Mouse (Mus musculus) neural tube, embryonic 12.5 days (tissue): ENCODE data around the gene Gm4737. TPM values are rescaled to one million over a fixed set of nuclear protein-coding genes. Genes with fewer than 3 reads are reported as not detected.

Experiments used
- ATAC-seq: fragments of 200-750 bp; cut with Nextera tagmentation; 2 replicates; pipeline ENCODE4 v1.8.0; 2017; ENCODE audit warnings: low read depth, mild to moderate bottlenecking, moderate TSS enrichment, moderate library complexity; ENCODE audit not compliant: low FRiP score
- H3K27ac ChIP-seq: fragments of 300-500 bp; sonication (generic); 2 replicates; pipeline ENCODE4 v1.5.1; 2016
- H3K27me3 ChIP-seq: fragments of 300-500 bp; sonication (generic); replicated peaks from 2 replicates; pipeline ENCODE4 v1.6.1; 2016; ENCODE audit warnings: mild to moderate bottlenecking
- H3K36me3 ChIP-seq: fragments of 300-500 bp; sonication (generic); 2 replicates; pipeline ENCODE4 v1.6.1; 2016; ENCODE audit warnings: mild to moderate bottlenecking
- H3K4me1 ChIP-seq: fragments of 300-500 bp; sonication (generic); 2 replicates; pipeline ENCODE4 v1.6.1; 2016
- H3K4me2 ChIP-seq: fragments of 300-500 bp; sonication (generic); replicated peaks from 2 replicates; pipeline ENCODE4 v1.6.1; 2016; ENCODE audit warnings: mild to moderate bottlenecking
- H3K4me3 ChIP-seq: fragments of 300-500 bp; sonication (generic); 2 replicates; pipeline ENCODE4 v1.5.1; 2016
- H3K9ac ChIP-seq: fragments of 300-500 bp; sonication (generic); 2 replicates; pipeline ENCODE4 v1.6.1; 2016; ENCODE audit warnings: mild to moderate bottlenecking
- H3K9me3 ChIP-seq: fragments of 300-500 bp; sonication (generic); 2 replicates; pipeline ENCODE4 v1.6.1; 2016; ENCODE audit warnings: mild to moderate bottlenecking
- WGBS: fragments of 180-500 bp; shearing (Covaris S2); methylation state at CpG from one replicate; pipeline ENCODE4 v1.1.7; 2016; 5-methylcytosine and 5-hydroxymethylcytosine counted together
- polyA plus RNA-seq: library from polyadenylated mRNA; unstranded; fragments of >200 nt; fragmentation: Nextera tagmentation; extraction: Ambion mirVana; gene quantifications from 2 replicates; pipeline ENCODE4 v1.2.1, GENCODE M21; 2016

The Gm4737 gene
- polyA plus RNA-seq, 1 experiment from 2014 or later: 1.5 TPM

- Histone ChIP-seq H3K4me1 (no peaks in the 10 kb centered on the region), H3K4me2 (no peak within 1 kb of the TSS), H3K27ac (no peak within 1 kb of the TSS), H3K9me3 (no peaks in the 10 kb centered on the region), H3K4me3 (no peak within 1 kb of the TSS), H3K9ac (no peak within 1 kb of the TSS), H3K27me3 (no peaks in the 10 kb centered on the region), H3K36me3 (no peaks in the 10 kb centered on the region)
- no peak for ATAC-seq
- WGBS: 85% methylated on average over 10 of the region's 10 CpGs
Observed at GRCm38 (mm10) chr16:46120020-46120419, 34.9 kb downstream of the Gm4737 start, which contains the start of gene Cd96. TSS of gene Cd96 (minus strand) at chr16:46120251.

GRCm38 (mm10) chr16:46117645-46118044, 37.2 kb downstream of the Gm4737 start:
- Histone ChIP-seq H3K4me3 (no peak overlapping the region), H3K27ac (no peak overlapping the region), H3K36me3 (no peaks in the 10 kb centered on the region), H3K4me1 (no peaks in the 10 kb centered on the region), H3K27me3 (no peaks in the 10 kb centered on the region), H3K4me2 (no peak overlapping the region), H3K9me3 (no peaks in the 10 kb centered on the region), H3K9ac (no peak overlapping the region)
- 91% methylated on average over 3 of the region's 3 CpGs for WGBS
- no peak for ATAC-seq

- Histone ChIP-seq H3K9ac (no peak overlapping the region), H3K4me1 (no peaks in the 10 kb centered on the region), H3K36me3 (no peaks in the 10 kb centered on the region), H3K4me3 (no peak overlapping the region), H3K27ac (no peak overlapping the region), H3K27me3 (no peaks in the 10 kb centered on the region), H3K4me2 (no peak overlapping the region), H3K9me3 (no peaks in the 10 kb centered on the region)
- ATAC-seq: no peak
- WGBS: 82% methylated on average over 2 of the region's 2 CpGs
Observed at GRCm38 (mm10) chr16:46114727-46115126, 40.1 kb downstream of the Gm4737 start.

GRCm38 (mm10) chr16:46109536-46109935, 45.3 kb downstream of the Gm4737 start:
- Histone ChIP-seq H3K4me2 (no peak overlapping the region), H3K4me3 (no peak overlapping the region), H3K9ac (no peak overlapping the region), H3K4me1 (no peaks in the 10 kb centered on the region), H3K27ac (no peak overlapping the region), H3K9me3 (no peaks in the 10 kb centered on the region), H3K36me3 (no peaks in the 10 kb centered on the region), H3K27me3 (no peaks in the 10 kb centered on the region)
- no peak for ATAC-seq
- 62% methylated on average over 8 of the region's 8 CpGs for WGBS

- no peak overlapping the region for H3K9ac ChIP-seq
- H3K4me3 ChIP-seq: no peak overlapping the region
- H3K9me3 ChIP-seq: no peaks in the 10 kb centered on the region
- WGBS: 83% methylated on average over 4 of the region's 4 CpGs
- ATAC-seq: no peak
- H3K27me3 ChIP-seq: no peaks in the 10 kb centered on the region
- no peaks in the 10 kb centered on the region for H3K4me1 ChIP-seq
- H3K36me3 ChIP-seq: no peaks in the 10 kb centered on the region
- no peak overlapping the region for H3K4me2 ChIP-seq
- H3K27ac ChIP-seq: no peak overlapping the region
Observed at GRCm38 (mm10) chr16:46107431-46107830, 47.4 kb downstream of the Gm4737 start.

GRCm38 (mm10) chr16:46104491-46104890, 50.4 kb downstream of the Gm4737 start:
- no peak overlapping the region for H3K27ac ChIP-seq
- WGBS: 83% methylated on average over 9 of the region's 9 CpGs
- no peak for ATAC-seq
- no peaks in the 10 kb centered on the region for H3K36me3 ChIP-seq
- no peaks in the 10 kb centered on the region for H3K9me3 ChIP-seq
- no peaks in the 10 kb centered on the region for H3K4me1 ChIP-seq
- H3K4me2 ChIP-seq: no peak overlapping the region
- no peak overlapping the region for H3K4me3 ChIP-seq
- no peak overlapping the region for H3K9ac ChIP-seq
- no peaks in the 10 kb centered on the region for H3K27me3 ChIP-seq

Other genes with a start within 250 kb of the Gm4737 start
- gene Phldb2, start 201.5 kb downstream of the Gm4737 start, polyA plus RNA-seq: 31.8 and 32.9 TPM in 2 replicates
- 6.6 and 6.8 TPM in 2 replicates for gene Plcxd2, start 144.9 kb downstream of the Gm4737 start, polyA plus RNA-seq
- gene Cd96, start 34.8 kb downstream of the Gm4737 start, polyA plus RNA-seq: not detected in 2 replicates